Mouse (Mus musculus): ENCODE measurements at regions not wholly inside any gene's neighbourhood (a gene's known extent, or its start where the extent isn't known, plus 50 kb on each side); places are given as distances from the start of the nearest gene placed in this dataset.
A peak's percentile ranks its signal among the peaks of the same experiment; 100 is the strongest.

GRCm38 (mm10) chr7:129941311-129942029, 349.8 kb downstream of the Wdr11 start:
- Histone ChIP-seq H3K27me3 (no peaks in the 10 kb centered on the region), H3K36me3 (no peaks in the 10 kb centered on the region), H3K9ac (replicated peaks) (no peak overlapping the region), H3K9me3 (no peaks in the 10 kb centered on the region), H3K4me2 (replicated peaks) (no peak overlapping the region), H3K4me3 (no peak overlapping the region), H3K27ac (replicated peaks) (no peak overlapping the region), H3K4me1 (no peaks in the 10 kb centered on the region)
- 86% methylated on average over 9 of the region's 9 CpGs for WGBS
- ATAC-seq (replicated peaks), result no peak

- Histone ChIP-seq H3K9ac (replicated peaks) (no peak overlapping the region), H3K4me1 (no peaks in the 10 kb centered on the region), H3K27ac (replicated peaks) (no peak overlapping the region), H3K4me3 (no peak overlapping the region), H3K36me3 (no peaks in the 10 kb centered on the region), H3K9me3 (no peaks in the 10 kb centered on the region), H3K4me2 (replicated peaks) (no peak overlapping the region), H3K27me3 (no peaks in the 10 kb centered on the region)
- ATAC-seq (replicated peaks), result no peak
- WGBS, result 73% methylated on average over 8 of the region's 8 CpGs
Measured at GRCm38 (mm10) chr7:129948613-129949110, 357.0 kb downstream of the Wdr11 start.

GRCm38 (mm10) chr7:129950456-129950855, 358.8 kb downstream of the Wdr11 start:
- 100% methylated on average over 1 of the region's 1 CpGs for WGBS
- Histone ChIP-seq H3K27ac (replicated peaks) (no peak overlapping the region), H3K4me3 (no peak overlapping the region), H3K9ac (replicated peaks) (no peak overlapping the region), H3K36me3 (no peaks in the 10 kb centered on the region), H3K9me3 (no peaks in the 10 kb centered on the region), H3K4me1 (no peaks in the 10 kb centered on the region), H3K27me3 (no peaks in the 10 kb centered on the region), H3K4me2 (replicated peaks) (no peak overlapping the region)
- no peak for ATAC-seq (replicated peaks)

GRCm38 (mm10) chr7:129958379-129958778, 366.7 kb downstream of the Wdr11 start:
- H3K9ac ChIP-seq (replicated peaks), result no peak overlapping the region
- H3K4me1 ChIP-seq, result peaks cover 7% of the 10 kb centered on the region
- H3K4me3 ChIP-seq, result no peak overlapping the region
- WGBS, result 28% methylated on average over 3 of the region's 3 CpGs
- H3K36me3 ChIP-seq, result no peaks in the 10 kb centered on the region
- H3K4me2 ChIP-seq (replicated peaks), result no peak overlapping the region
- no peak for ATAC-seq (replicated peaks)
- H3K27ac ChIP-seq (replicated peaks), result no peak overlapping the region
- H3K9me3 ChIP-seq, result no peaks in the 10 kb centered on the region
- no peaks in the 10 kb centered on the region for H3K27me3 ChIP-seq

GRCm38 (mm10) chr7:129962575-129962974, 370.9 kb downstream of the Wdr11 start:
- WGBS, result 22% methylated on average over 12 of the region's 12 CpGs
- Histone ChIP-seq H3K9me3 (no peaks in the 10 kb centered on the region), H3K4me3 (no peak overlapping the region), H3K27me3 (no peaks in the 10 kb centered on the region), H3K9ac (replicated peaks) (no peak overlapping the region), H3K27ac (replicated peaks) (no peak overlapping the region), H3K4me2 (replicated peaks) (peak overlapping the region; percentile 7; the same call in 1 of the 2 replicates), H3K4me1 (peaks cover 7% of the 10 kb centered on the region), H3K36me3 (no peaks in the 10 kb centered on the region)
- no peak for ATAC-seq (replicated peaks)

GRCm38 (mm10) chr7:129964192-129964591, 372.5 kb downstream of the Wdr11 start:
- Histone ChIP-seq H3K4me1 (peaks cover 7% of the 10 kb centered on the region), H3K27ac (replicated peaks) (no peak overlapping the region), H3K27me3 (no peaks in the 10 kb centered on the region), H3K4me3 (no peak overlapping the region), H3K36me3 (no peaks in the 10 kb centered on the region), H3K9me3 (no peaks in the 10 kb centered on the region), H3K9ac (replicated peaks) (no peak overlapping the region), H3K4me2 (replicated peaks) (no peak overlapping the region)
- no peak for ATAC-seq (replicated peaks)
- WGBS, result 91% methylated on average over 8 of the region's 8 CpGs

GRCm38 (mm10) chr7:129965281-129966051, 373.8 kb downstream of the Wdr11 start:
- Histone ChIP-seq H3K9me3 (no peaks in the 10 kb centered on the region), H3K9ac (replicated peaks) (no peak overlapping the region), H3K27me3 (no peaks in the 10 kb centered on the region), H3K4me1 (peaks cover 7% of the 10 kb centered on the region), H3K4me3 (no peak overlapping the region), H3K27ac (replicated peaks) (no peak overlapping the region), H3K36me3 (no peaks in the 10 kb centered on the region), H3K4me2 (replicated peaks) (no peak overlapping the region)
- no peak for ATAC-seq (replicated peaks)
- 78% methylated on average over 9 of the region's 9 CpGs for WGBS

- Histone ChIP-seq H3K9me3 (no peaks in the 10 kb centered on the region), H3K36me3 (no peaks in the 10 kb centered on the region), H3K4me3 (no peak overlapping the region), H3K9ac (replicated peaks) (no peak overlapping the region), H3K27me3 (no peaks in the 10 kb centered on the region), H3K4me1 (peaks cover 7% of the 10 kb centered on the region), H3K4me2 (replicated peaks) (no peak overlapping the region), H3K27ac (replicated peaks) (no peak overlapping the region; the same call in 1 of the 2 replicates)
- ATAC-seq (replicated peaks), result no peak
- 74% methylated on average over 2 of the region's 2 CpGs for WGBS
Measured at GRCm38 (mm10) chr7:129966771-129967170, 375.1 kb downstream of the Wdr11 start.

- no peak overlapping the region for H3K9ac ChIP-seq (replicated peaks)
- WGBS, result 96% methylated on average over 1 of the region's 1 CpGs
- no peak for ATAC-seq (replicated peaks)
- H3K27ac ChIP-seq (replicated peaks), result no peak overlapping the region
- no peak overlapping the region for H3K4me3 ChIP-seq
- no peaks in the 10 kb centered on the region for H3K9me3 ChIP-seq
- no peak overlapping the region for H3K4me2 ChIP-seq (replicated peaks)
- H3K27me3 ChIP-seq, result no peaks in the 10 kb centered on the region
- no peaks in the 10 kb centered on the region for H3K36me3 ChIP-seq
- H3K4me1 ChIP-seq, result no peaks in the 10 kb centered on the region
Measured at GRCm38 (mm10) chr7:129970201-129970600, 378.5 kb downstream of the Wdr11 start.

GRCm38 (mm10) chr7:129974206-129974605, 382.5 kb downstream of the Wdr11 start:
- H3K4me1 ChIP-seq, result no peaks in the 10 kb centered on the region; the same call in 1 of the 2 replicates
- ATAC-seq (replicated peaks), result no peak
- no peak overlapping the region for H3K4me3 ChIP-seq
- H3K27me3 ChIP-seq, result no peaks in the 10 kb centered on the region
- H3K27ac ChIP-seq (replicated peaks), result no peak overlapping the region
- no peak overlapping the region for H3K9ac ChIP-seq (replicated peaks)
- WGBS, result 76% methylated on average over 9 of the region's 9 CpGs
- H3K4me2 ChIP-seq (replicated peaks), result no peak overlapping the region
- H3K36me3 ChIP-seq, result no peaks in the 10 kb centered on the region
- H3K9me3 ChIP-seq, result no peaks in the 10 kb centered on the region

GRCm38 (mm10) chr7:129974837-129975236, 383.2 kb downstream of the Wdr11 start:
- H3K27me3 ChIP-seq, result no peaks in the 10 kb centered on the region
- no peak for ATAC-seq (replicated peaks)
- 76% methylated on average over 11 of the region's 11 CpGs for WGBS
- H3K4me1 ChIP-seq, result no peaks in the 10 kb centered on the region; the same call in 1 of the 2 replicates
- H3K27ac ChIP-seq (replicated peaks), result no peak overlapping the region
- no peaks in the 10 kb centered on the region for H3K36me3 ChIP-seq
- H3K4me3 ChIP-seq, result no peak overlapping the region
- H3K4me2 ChIP-seq (replicated peaks), result no peak overlapping the region
- H3K9ac ChIP-seq (replicated peaks), result no peak overlapping the region
- no peaks in the 10 kb centered on the region for H3K9me3 ChIP-seq

GRCm38 (mm10) chr7:129975781-129976514, 384.3 kb downstream of the Wdr11 start:
- no peak overlapping the region for H3K4me2 ChIP-seq (replicated peaks)
- WGBS, result 73% methylated on average over 21 of the region's 21 CpGs
- ATAC-seq (replicated peaks), result peak; percentile 63; the same call in 1 of the 2 replicates

More at GRCm38 (mm10) chr7:129975781-129976514, 384.3 kb downstream of the Wdr11 start:
- Histone ChIP-seq H3K27me3 (no peaks in the 10 kb centered on the region), H3K4me1 (no peaks in the 10 kb centered on the region; the same call in 1 of the 2 replicates), H3K4me3 (no peak overlapping the region), H3K9me3 (no peaks in the 10 kb centered on the region), H3K9ac (replicated peaks) (no peak overlapping the region), H3K36me3 (no peaks in the 10 kb centered on the region), H3K27ac (replicated peaks) (no peak overlapping the region)
